Mouse (Mus musculus) G1E (cell line): Measurements from ENCODE around the gene Gamt. TPM values are rescaled to one million over a fixed set of nuclear protein-coding genes. Genes with fewer than 3 reads are reported as not detected.

Experiments used
- ATAC-seq: 2 replicates; pipeline ENCODE4 v1.8.0; 2016; ENCODE audit warnings: mild to moderate bottlenecking; ENCODE audit not compliant: insufficient number of reproducible peaks, poor library complexity, low FRiP score, severe bottlenecking; ENCODE audit errors: extremely low read depth
- DNase-seq: peaks from one replicate; pipeline ENCODE4 v3.0.0; 2012; ENCODE audit warnings: low spot score
- H3K27me3 ChIP-seq: 2 replicates; pipeline ENCODE4 v1.6.1; 2012; ENCODE audit warnings: mild to moderate bottlenecking, low read length, inconsistent platforms; ENCODE audit not compliant: insufficient read depth
- H3K36me3 ChIP-seq: replicated peaks from 2 replicates; pipeline ENCODE3; 2012; ENCODE audit warnings: mild to moderate bottlenecking, inconsistent platforms
- H3K4me1 ChIP-seq: 2 replicates; pipeline ENCODE4 v1.6.1; 2012; ENCODE audit warnings: low read depth, low read length, inconsistent platforms, mixed read lengths; ENCODE audit not compliant: insufficient read depth
- H3K4me3 ChIP-seq: 2 replicates; pipeline ENCODE4 v1.5.1; 2012; ENCODE audit warnings: low read depth, mild to moderate bottlenecking, inconsistent platforms, low read length, moderate library complexity, mixed read lengths
- H3K9me3 ChIP-seq: replicated peaks from 2 replicates; pipeline ENCODE4 v1.6.1; 2012; ENCODE audit warnings: inconsistent platforms
- CTCF ChIP-seq: IDR thresholded peaks from 2 replicates; pipeline ENCODE4 v1.5.1; 2012; ENCODE audit warnings: low read depth, low read length, inconsistent platforms, mixed read lengths
- GATA1 ChIP-seq: IDR thresholded peaks from 2 replicates; pipeline ENCODE4 v1.6.1; 2012; ENCODE audit warnings: borderline replicate concordance, low read length, inconsistent platforms, mixed read lengths
- GATA2 ChIP-seq: IDR thresholded peaks from 2 replicates; pipeline ENCODE4 v1.6.1; 2012; ENCODE audit warnings: low read depth, low read length, inconsistent platforms, borderline replicate concordance
- POLR2AphosphoS5 ChIP-seq: IDR thresholded peaks from 2 replicates; pipeline ENCODE4 v1.6.1; 2012; ENCODE audit warnings: low read depth, low read length, inconsistent platforms; ENCODE audit not compliant: insufficient replicate concordance
- TAL1 ChIP-seq: conservative IDR thresholded peaks from 2 replicates; pipeline ENCODE4 v1.6.1; 2012; ENCODE audit warnings: low read depth, low read length, inconsistent platforms, mixed read lengths
- polyA plus RNA-seq: library from polyadenylated mRNA; stranded (reverse); fragments of >175 nt; gene quantifications from 2 replicates; pipeline ENCODE4 v1.2.3, GENCODE M21; 2012
- total RNA-seq, 2 experiments: library from RNA; stranded (forward) in 1 of 2; stranded (reverse) in 1 of 2; fragments of 200-1000 nt in 1 of 2; fragments of >200 nt in 1 of 2; fragmentation: Nextera tagmentation in 1 of 2; gene quantifications; 2 replicates each; pipeline ENCODE4 v1.2.3; 2014 to 2017

Gamt gene
- total and polyA plus RNA-seq, 3 experiments = 0.18 TPM; not detected in 2

DNA sequence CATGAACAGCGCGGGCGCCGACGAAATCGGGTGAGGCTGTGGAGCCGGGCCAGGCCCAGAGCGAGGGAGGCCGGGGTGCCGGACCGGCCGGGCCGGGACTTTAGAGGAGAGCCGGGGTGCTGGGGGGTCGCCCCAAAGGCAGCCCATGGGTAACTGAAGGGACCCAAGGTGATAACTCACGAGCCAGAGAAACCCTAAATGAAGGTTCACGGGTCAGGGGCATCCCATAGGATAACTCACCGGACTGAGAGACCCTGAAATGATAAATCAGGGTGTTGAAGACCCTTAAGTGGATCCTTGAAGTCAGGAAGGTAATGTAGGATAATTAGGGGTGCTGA lies 4.3 kb upstream of the Gamt start:
- DNase-seq (no peak), ATAC-seq (no peak)
- TF ChIP-seq GATA2 = no peak
- TF ChIP-seq CTCF = no peak
- no peak for TF ChIP-seq GATA1
- TF ChIP-seq TAL1 = no peak
- TF ChIP-seq POLR2AphosphoS5 = no peak
- Histone ChIP-seq H3K4me1 (peaks cover 75% of the 10 kb centered on the region), H3K36me3 (peaks cover 41% of the 10 kb centered on the region), H3K27me3 (no peaks in the 10 kb centered on the region), H3K4me3 (peak overlapping the region; percentile 83), H3K9me3 (no peaks in the 10 kb centered on the region)

GRCm38 (mm10) chr10:80264341-80265148 lies 3.7 kb upstream of the Gamt start:
- Histone ChIP-seq H3K36me3 (peaks cover 43% of the 10 kb centered on the region), H3K4me1 (peaks cover 76% of the 10 kb centered on the region), H3K4me3 (peak overlapping the region; percentile 83), H3K27me3 (no peaks in the 10 kb centered on the region), H3K9me3 (no peaks in the 10 kb centered on the region)
- DNase-seq (peak; percentile 93), ATAC-seq (peak; percentile 43)
- TF ChIP-seq POLR2AphosphoS5 (no peak), GATA2 (no peak), TAL1 (no peak), CTCF (no peak), GATA1 (no peak)

DNA sequence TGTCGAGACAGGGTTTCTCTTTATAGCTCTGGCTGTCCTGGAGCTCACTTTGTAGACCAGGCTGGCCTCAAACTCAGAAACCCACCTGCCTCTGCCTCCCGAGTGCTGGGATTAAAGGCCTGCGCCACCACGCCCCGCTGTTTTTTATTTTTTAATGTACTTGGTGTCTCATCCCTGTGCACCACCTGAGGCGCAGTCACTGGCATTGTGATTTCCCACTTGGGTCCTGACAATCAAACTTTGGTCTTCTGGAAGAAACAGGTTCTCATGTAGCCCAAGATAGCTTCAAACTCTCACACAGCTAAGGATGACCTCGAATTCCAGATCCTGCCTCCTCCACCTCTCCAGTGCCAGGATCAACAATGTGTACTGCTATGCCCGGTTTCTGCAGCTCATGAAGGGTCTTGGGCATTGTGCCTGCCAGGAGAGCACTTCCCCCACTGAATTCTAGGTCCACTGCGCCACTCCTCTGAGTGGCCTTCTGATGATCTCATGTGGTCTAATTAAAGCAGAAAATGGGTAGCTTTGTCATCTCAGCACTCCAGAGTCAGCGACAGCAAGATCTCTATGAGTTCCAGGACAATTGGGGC lies 2.1 kb upstream of the Gamt start:
- Histone ChIP-seq H3K4me3 (no peak overlapping the region; the same call in 1 of the 2 replicates), H3K9me3 (no peaks in the 10 kb centered on the region), H3K4me1 (peaks cover 78% of the 10 kb centered on the region), H3K36me3 (peaks cover 45% of the 10 kb centered on the region), H3K27me3 (no peaks in the 10 kb centered on the region)
- DNase-seq = no peak
- TF ChIP-seq GATA1 = no peak
- TF ChIP-seq POLR2AphosphoS5 = no peak
- no peak for TF ChIP-seq CTCF
- no peak for TF ChIP-seq GATA2
- TF ChIP-seq TAL1 = no peak
- no peak for ATAC-seq

DNA sequence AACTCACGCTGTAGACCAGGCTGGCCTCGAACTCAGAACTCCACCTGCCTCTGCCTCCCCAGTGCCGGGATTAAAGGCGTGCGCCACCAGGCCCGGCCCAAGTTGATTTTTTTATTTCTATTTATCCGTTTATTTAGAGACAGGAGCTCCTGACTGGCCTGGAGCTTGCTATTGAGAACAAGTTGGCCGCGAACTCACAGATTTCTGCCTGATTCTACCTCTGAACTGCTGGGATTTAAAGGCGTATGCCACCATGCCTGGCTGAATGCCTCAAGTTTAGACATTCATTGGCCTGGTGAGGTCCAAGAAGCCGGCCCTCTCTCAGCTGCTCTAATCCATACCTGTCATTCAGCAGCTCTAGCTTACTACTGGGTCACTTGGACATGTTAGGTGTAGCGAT lies 1.4 kb upstream of the Gamt start:
- Histone ChIP-seq H3K4me1 (peaks cover 75% of the 10 kb centered on the region), H3K27me3 (no peaks in the 10 kb centered on the region), H3K36me3 (peaks cover 45% of the 10 kb centered on the region), H3K9me3 (no peaks in the 10 kb centered on the region), H3K4me3 (peak overlapping the region; percentile 73)
- TF ChIP-seq GATA1 (no peak), TAL1 (no peak), GATA2 (no peak), CTCF (no peak), POLR2AphosphoS5 (no peak)
- no peak for DNase-seq
- no peak for ATAC-seq

DNA sequence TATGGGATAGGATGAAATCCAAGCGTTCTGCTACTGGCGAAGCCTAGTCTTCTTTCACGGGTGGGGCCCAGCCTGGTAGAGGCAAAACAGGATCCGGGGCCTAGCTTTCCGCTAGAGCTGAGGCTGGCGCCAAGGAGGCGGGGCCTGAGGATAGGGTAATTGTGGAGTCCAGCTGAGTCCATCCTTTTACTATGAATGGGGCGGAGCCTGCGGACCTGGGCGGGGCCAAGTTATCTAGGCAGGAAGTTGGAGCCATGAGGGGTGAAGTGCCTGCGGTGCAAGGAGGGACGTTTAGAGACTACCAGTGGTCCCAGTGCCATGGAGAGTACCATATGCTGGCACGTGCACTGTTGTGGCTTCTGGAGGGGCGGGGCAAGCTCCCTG lies 765 bp upstream of the Gamt start:
- Histone ChIP-seq H3K4me3 (peak overlapping the region; percentile 73), H3K36me3 (peaks cover 47% of the 10 kb centered on the region), H3K9me3 (no peaks in the 10 kb centered on the region), H3K27me3 (no peaks in the 10 kb centered on the region), H3K4me1 (peaks cover 75% of the 10 kb centered on the region)
- TF ChIP-seq TAL1 (no peak), POLR2AphosphoS5 (no peak), GATA1 (no peak), GATA2 (no peak), CTCF (no peak)
- ATAC-seq (peak; percentile 74), DNase-seq (peak; percentile 81)

DNA sequence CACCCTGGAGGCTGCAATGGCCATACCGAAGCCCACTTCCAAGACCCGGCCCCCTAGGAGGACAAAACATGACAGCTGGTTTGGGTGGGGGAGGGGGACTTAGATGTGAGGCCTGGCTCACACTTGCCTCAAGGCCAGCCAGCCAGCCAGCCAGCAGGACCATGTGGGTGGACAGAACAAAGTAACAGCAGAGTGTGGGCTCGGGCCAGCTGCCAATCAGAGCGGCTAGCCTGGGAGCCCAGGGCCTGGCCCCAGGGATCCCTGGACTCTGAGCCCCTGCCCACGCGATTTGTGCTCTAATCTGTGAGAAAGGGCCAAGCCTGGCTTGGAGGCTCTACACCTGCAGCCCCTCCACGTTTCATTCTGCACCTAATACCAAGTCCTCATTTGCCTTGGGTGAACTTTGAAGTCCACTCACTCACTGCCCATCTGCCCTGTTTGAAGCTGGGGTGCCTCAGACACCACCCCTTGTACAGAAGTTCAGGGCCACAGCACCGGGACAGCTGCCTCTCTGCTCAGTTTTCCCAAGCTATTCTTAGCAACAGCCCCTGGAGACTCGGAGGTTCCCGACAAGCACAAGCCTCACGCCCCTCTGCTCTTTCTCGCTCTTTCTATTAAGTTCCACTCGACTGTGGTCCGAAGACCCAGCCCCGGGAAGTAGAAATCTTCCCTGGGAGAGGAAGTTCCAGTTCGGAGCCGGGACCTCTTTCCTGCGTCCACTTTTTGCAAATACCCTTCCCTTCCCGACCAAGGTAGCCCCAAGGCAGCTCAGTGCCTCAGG lies 761 bp downstream of the Gamt start:
- Histone ChIP-seq H3K36me3 (peaks cover 58% of the 10 kb centered on the region), H3K4me3 (peak overlapping the region; percentile 73; the same call in 1 of the 2 replicates), H3K27me3 (no peaks in the 10 kb centered on the region), H3K4me1 (peaks cover 79% of the 10 kb centered on the region), H3K9me3 (no peaks in the 10 kb centered on the region)
- DNase-seq (no peak), ATAC-seq (no peak)
- TF ChIP-seq GATA1 (no peak), POLR2AphosphoS5 (no peak), TAL1 (no peak), GATA2 (no peak), CTCF (no peak)
